Mouse (Mus musculus) neural tube, embryonic 12.5 days (tissue): ENCODE measurements around the gene Dtx4. TPM values are rescaled to one million over a fixed set of nuclear protein-coding genes. Genes with fewer than 3 reads are reported as not detected.

Experiments
- ATAC-seq: fragments of 200-750 bp; cut with Nextera tagmentation; 2 replicates; pipeline ENCODE4 v1.8.0; 2017; ENCODE audit warnings: low read depth, mild to moderate bottlenecking, moderate TSS enrichment, moderate library complexity; ENCODE audit not compliant: low FRiP score
- H3K27ac ChIP-seq: fragments of 300-500 bp; sonication (generic); 2 replicates; pipeline ENCODE4 v1.5.1; 2016
- H3K27me3 ChIP-seq: fragments of 300-500 bp; sonication (generic); replicated peaks from 2 replicates; pipeline ENCODE4 v1.6.1; 2016; ENCODE audit warnings: mild to moderate bottlenecking
- H3K36me3 ChIP-seq: fragments of 300-500 bp; sonication (generic); 2 replicates; pipeline ENCODE4 v1.6.1; 2016; ENCODE audit warnings: mild to moderate bottlenecking
- H3K4me1 ChIP-seq: fragments of 300-500 bp; sonication (generic); 2 replicates; pipeline ENCODE4 v1.6.1; 2016
- H3K4me2 ChIP-seq: fragments of 300-500 bp; sonication (generic); replicated peaks from 2 replicates; pipeline ENCODE4 v1.6.1; 2016; ENCODE audit warnings: mild to moderate bottlenecking
- H3K4me3 ChIP-seq: fragments of 300-500 bp; sonication (generic); 2 replicates; pipeline ENCODE4 v1.5.1; 2016
- H3K9ac ChIP-seq: fragments of 300-500 bp; sonication (generic); 2 replicates; pipeline ENCODE4 v1.6.1; 2016; ENCODE audit warnings: mild to moderate bottlenecking
- H3K9me3 ChIP-seq: fragments of 300-500 bp; sonication (generic); 2 replicates; pipeline ENCODE4 v1.6.1; 2016; ENCODE audit warnings: mild to moderate bottlenecking
- WGBS: fragments of 180-500 bp; shearing (Covaris S2); methylation state at CpG from one replicate; pipeline ENCODE4 v1.1.7; 2016; 5-methylcytosine and 5-hydroxymethylcytosine counted together
- polyA plus RNA-seq: library from polyadenylated mRNA; unstranded; fragments of >200 nt; fragmentation: Nextera tagmentation; extraction: Ambion mirVana; gene quantifications from 2 replicates; pipeline ENCODE4 v1.2.1, GENCODE M21; 2016

Gene Dtx4
- polyA plus RNA-seq, 1 experiment from 2014 or later, result 63.3 TPM

DNA sequence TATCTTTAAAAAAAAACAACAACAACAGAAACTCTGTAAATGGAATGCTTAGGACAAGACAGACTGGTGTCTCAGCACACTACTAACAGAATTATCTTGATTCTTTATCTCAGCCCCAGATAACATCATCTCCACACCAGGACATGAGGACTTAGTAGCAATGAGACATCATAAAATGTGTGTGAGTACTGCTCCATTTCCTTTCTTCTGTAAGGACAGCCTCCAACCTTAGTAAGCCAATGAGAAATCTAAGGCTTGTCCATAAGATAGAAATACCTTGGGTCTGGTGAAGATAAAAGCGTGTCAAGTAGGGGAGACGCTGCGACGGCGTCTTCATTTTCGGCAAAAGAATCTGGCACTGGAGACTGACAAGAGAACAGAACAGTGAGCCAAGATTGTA, 73.6 kb downstream of the Dtx4 start, which contains the start of gene Pfpl:
TSS of gene Pfpl (plus strand) at position 301 of the 400 bp plus-strand sequence.
- no peaks in the 10 kb centered on the region for H3K4me1 ChIP-seq
- no peaks in the 10 kb centered on the region for H3K9me3 ChIP-seq
- H3K27ac ChIP-seq, result no peak within 1 kb of the TSS
- no peaks in the 10 kb centered on the region for H3K36me3 ChIP-seq
- no peaks in the 10 kb centered on the region for H3K27me3 ChIP-seq
- no peak within 1 kb of the TSS for H3K4me2 ChIP-seq
- WGBS, result 92% methylated on average over 6 of the region's 6 CpGs
- H3K9ac ChIP-seq, result no peak within 1 kb of the TSS
- H3K4me3 ChIP-seq, result no peak within 1 kb of the TSS
- no peak for ATAC-seq

DNA sequence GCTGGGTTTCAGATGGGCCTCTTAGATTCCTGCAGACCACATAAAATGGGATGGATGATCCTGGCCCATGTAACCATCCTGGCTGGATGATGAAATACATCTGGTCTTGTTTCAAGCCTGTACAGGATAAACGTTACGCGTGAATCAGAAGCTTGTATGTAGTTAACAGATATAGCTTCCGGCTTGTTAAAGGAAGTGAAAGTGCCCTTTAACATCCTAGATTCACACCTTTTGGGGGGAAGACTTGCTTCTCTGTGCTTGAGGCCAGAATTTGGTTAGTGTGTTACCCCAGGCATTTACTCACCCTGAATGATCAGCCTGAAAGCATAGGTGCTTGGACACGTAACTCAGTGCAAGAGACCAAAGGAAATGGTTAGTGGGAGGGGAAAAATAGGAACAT, 74.2 kb downstream of the Dtx4 start:
- no peaks in the 10 kb centered on the region for H3K27me3 ChIP-seq
- no peaks in the 10 kb centered on the region for H3K4me1 ChIP-seq
- no peak overlapping the region for H3K27ac ChIP-seq
- ATAC-seq, result no peak
- no peaks in the 10 kb centered on the region for H3K36me3 ChIP-seq
- no peak overlapping the region for H3K4me2 ChIP-seq
- no peak overlapping the region for H3K4me3 ChIP-seq
- 91% methylated on average over 5 of the region's 5 CpGs for WGBS
- no peak overlapping the region for H3K9ac ChIP-seq
- H3K9me3 ChIP-seq, result no peaks in the 10 kb centered on the region

DNA sequence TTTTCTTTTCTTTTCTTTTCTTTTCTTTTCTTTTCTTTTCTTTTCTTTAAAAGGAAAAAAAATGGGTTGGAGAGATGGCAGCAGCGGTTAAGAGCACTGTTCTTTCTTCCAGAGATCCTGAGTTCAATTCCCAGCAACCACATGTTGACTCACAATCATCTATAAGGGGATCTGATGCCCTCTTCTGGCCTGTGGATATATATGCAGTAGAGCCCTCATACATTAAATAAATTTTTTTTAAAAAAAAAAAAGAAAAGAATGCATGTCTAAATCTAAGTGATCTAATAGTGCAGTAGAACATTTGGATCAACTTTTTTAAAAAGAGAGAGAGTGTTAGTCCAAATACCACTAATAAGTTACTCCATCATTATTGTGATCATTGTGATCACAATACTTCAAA, 79.6 kb downstream of the Dtx4 start:
- H3K9ac ChIP-seq, result no peak overlapping the region
- H3K27me3 ChIP-seq, result no peaks in the 10 kb centered on the region
- no peak overlapping the region for H3K27ac ChIP-seq
- WGBS, result 93% methylated on average over 1 of the region's 1 CpGs
- H3K9me3 ChIP-seq, result no peaks in the 10 kb centered on the region
- no peaks in the 10 kb centered on the region for H3K4me1 ChIP-seq
- no peak for ATAC-seq
- no peak overlapping the region for H3K4me2 ChIP-seq
- H3K36me3 ChIP-seq, result no peaks in the 10 kb centered on the region
- H3K4me3 ChIP-seq, result no peak overlapping the region

DNA sequence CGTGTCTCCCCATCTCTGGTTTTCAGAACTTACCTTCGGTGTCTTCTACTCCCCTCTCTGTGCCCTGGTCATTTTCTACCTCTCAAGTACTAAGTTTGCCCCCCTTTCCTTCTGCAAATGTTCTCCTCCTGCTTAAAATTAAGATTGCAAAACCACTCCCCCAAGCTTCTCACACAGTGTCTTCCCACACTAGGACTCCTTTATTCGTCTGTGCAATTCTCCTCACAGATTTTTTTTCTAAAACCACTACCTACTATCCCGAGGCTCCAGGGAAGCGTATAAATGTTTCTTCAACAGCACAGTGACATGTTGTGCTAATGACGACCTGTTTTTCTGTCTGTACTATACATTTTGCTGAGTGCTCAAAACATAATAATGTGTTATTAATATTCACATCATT, 80.7 kb downstream of the Dtx4 start:
- WGBS, result 80% methylated on average over 6 of the region's 6 CpGs
- Histone ChIP-seq H3K4me1 (no peaks in the 10 kb centered on the region), H3K4me2 (no peak overlapping the region), H3K27ac (no peak overlapping the region), H3K4me3 (no peak overlapping the region), H3K9ac (no peak overlapping the region), H3K9me3 (no peaks in the 10 kb centered on the region), H3K27me3 (no peaks in the 10 kb centered on the region), H3K36me3 (no peaks in the 10 kb centered on the region)
- ATAC-seq, result no peak

DNA sequence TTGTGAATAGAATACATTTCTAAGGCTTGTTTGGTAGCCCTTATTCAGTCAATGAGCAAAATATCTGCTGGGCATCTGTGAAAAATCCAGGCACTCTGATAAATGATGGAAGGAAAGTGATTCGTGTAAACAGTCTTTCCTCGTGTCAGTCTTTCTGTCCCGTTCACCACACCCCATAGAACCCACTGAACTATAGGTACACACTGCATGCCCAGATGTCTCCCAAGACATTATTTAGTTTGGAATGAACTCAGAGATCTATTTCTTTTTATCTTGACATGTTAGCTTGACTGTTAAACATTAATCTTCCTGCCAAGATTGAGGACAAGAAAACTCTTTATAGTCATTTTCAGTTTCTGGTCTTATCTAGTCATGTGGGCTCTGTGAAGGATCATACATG, 82.9 kb downstream of the Dtx4 start:
- no peaks in the 10 kb centered on the region for H3K4me1 ChIP-seq

DNA sequence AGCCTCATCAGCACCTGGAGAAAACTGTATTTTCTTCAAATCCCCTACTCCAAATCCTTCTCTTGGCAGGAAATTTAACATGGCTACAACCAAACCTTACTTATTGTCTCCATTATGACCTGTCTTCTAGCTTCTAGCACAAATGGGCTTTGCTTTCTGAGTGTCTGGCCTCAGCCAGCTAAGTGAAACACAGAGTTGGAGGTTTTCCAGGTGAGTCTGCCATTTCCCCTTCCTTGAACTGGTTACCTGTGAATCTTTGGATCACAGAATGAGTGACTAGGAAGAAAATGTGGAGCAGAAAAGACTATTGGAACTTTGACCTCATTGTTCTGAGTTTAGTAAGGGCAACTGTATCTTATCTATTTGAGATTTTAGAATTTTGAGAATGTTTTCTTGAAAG, 83.9 kb downstream of the Dtx4 start, which contains the start of gene Olfr1441:
TSS of gene Olfr1441 (plus strand) at position 73 of the 400 bp plus-strand sequence.
- H3K4me3 ChIP-seq, result no peak within 1 kb of the TSS
- no peak within 1 kb of the TSS for H3K4me2 ChIP-seq
- H3K27me3 ChIP-seq, result no peaks in the 10 kb centered on the region
- H3K4me1 ChIP-seq, result no peaks in the 10 kb centered on the region
- H3K9ac ChIP-seq, result no peak within 1 kb of the TSS
- no peak for ATAC-seq
- H3K36me3 ChIP-seq, result no peaks in the 10 kb centered on the region
- H3K27ac ChIP-seq, result no peak within 1 kb of the TSS
- H3K9me3 ChIP-seq, result no peaks in the 10 kb centered on the region

More for the DNA sequence above, 82.9 kb downstream of the Dtx4 start:
- Histone ChIP-seq H3K9me3 (no peaks in the 10 kb centered on the region), H3K9ac (no peak overlapping the region), H3K4me2 (no peak overlapping the region), H3K4me3 (no peak overlapping the region), H3K27me3 (no peaks in the 10 kb centered on the region), H3K27ac (no peak overlapping the region), H3K36me3 (no peaks in the 10 kb centered on the region)
- ATAC-seq, result no peak
- WGBS, result 88% methylated on average over 3 of the region's 3 CpGs

Other genes starting within 250 kb of the Dtx4 start
- not detected in 2 replicates for gene Olfr235, start 240.4 kb downstream of the Dtx4 start, polyA plus RNA-seq
- not detected in 2 replicates for gene Olfr1434, start 221.6 kb downstream of the Dtx4 start, polyA plus RNA-seq
- gene Olfr1436, start 202.3 kb downstream of the Dtx4 start, polyA plus RNA-seq, result not detected in 2 replicates
- not detected in 2 replicates for gene Olfr1437, start 176.4 kb downstream of the Dtx4 start, polyA plus RNA-seq
- not detected in 2 replicates for gene Olfr1438-ps1, start 165.5 kb downstream of the Dtx4 start, polyA plus RNA-seq
- gene Olfr1440, start 114.2 kb downstream of the Dtx4 start, polyA plus RNA-seq, result not detected in 2 replicates
- not detected in 2 replicates for gene Olfr1441, start 84.0 kb downstream of the Dtx4 start, polyA plus RNA-seq
- gene Pfpl, start 73.5 kb downstream of the Dtx4 start, polyA plus RNA-seq, result not detected in 2 replicates
- 0.76 and 1.1 TPM in 2 replicates for gene Mpeg1, start 40.7 kb downstream of the Dtx4 start, polyA plus RNA-seq
- 13.3 and 15.7 TPM in 2 replicates for gene Fam111a, start 44.3 kb upstream of the Dtx4 start, polyA plus RNA-seq
- not detected in 2 replicates for gene Gm4952, start 98.5 kb upstream of the Dtx4 start, polyA plus RNA-seq
- gene Glyat, start 131.9 kb upstream of the Dtx4 start, polyA plus RNA-seq, result not detected in 2 replicates
- gene Olfr1442, start 169.0 kb upstream of the Dtx4 start, polyA plus RNA-seq, result not detected in 2 replicates
- gene Olfr1443, start 176.7 kb upstream of the Dtx4 start, polyA plus RNA-seq, result not detected in 2 replicates
- not detected in 2 replicates for gene Keg1, start 194.3 kb upstream of the Dtx4 start, polyA plus RNA-seq